Mouse (Mus musculus) heart, postnatal 0 days (tissue): ENCODE measurements at regions not wholly inside any gene's neighbourhood (a gene's known extent, or its start where the extent isn't known, plus 50 kb on each side); places are given as distances from the start of the nearest gene placed in this dataset.

Experiments used
- CTCF ChIP-seq: IDR thresholded peaks from 2 replicates; pipeline ENCODE4 v1.5.1; 2016; ENCODE audit warnings: antibody characterized with exemption, control low read depth, low read depth
- EP300 ChIP-seq: IDR thresholded peaks from 2 replicates; pipeline ENCODE4 v1.6.1; 2016; ENCODE audit warnings: antibody characterized with exemption, low read depth

DNA sequence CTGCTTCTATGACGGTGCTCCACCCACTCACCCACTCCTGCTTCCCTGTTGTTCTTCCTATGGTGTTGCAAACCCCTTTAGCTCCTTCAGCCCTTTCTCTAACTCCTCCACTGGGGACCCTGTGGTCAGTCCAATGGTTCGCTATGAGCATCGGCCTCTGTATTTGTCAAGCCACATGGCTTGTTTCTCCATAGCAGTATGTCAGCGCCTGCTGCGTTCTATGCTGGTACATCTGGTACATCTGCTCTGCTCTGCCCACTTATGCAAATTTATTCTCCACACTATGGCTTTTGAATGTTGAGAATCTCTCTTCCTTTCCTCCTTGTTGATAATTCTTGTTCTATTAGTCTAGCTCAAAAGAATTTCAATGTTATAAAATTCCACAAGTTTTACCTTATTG lies 154.2 kb upstream of the Gm34302 start:
- TF ChIP-seq CTCF (no peak), EP300 (no peak)
